Mouse (Mus musculus) CH12.LX (cell line): Measurements from ENCODE around the gene Npr1. TPM values are rescaled to one million over a fixed set of nuclear protein-coding genes. Genes with fewer than 3 reads are reported as not detected.

Source experiments
- DNase-seq: peaks from one replicate; pipeline ENCODE4 v3.0.0-alpha.2; 2013; ENCODE audit errors: extremely low read depth
- H3K27ac ChIP-seq: 2 replicates; pipeline ENCODE4 v1.5.1; 2012; ENCODE audit warnings: low read depth, mild to moderate bottlenecking, control low read depth, moderate library complexity; ENCODE audit not compliant: insufficient read depth
- H3K27me3 ChIP-seq: replicated peaks from 2 replicates; pipeline ENCODE3; 2012; ENCODE audit warnings: inconsistent platforms
- H3K36me3 ChIP-seq, 2 experiments: replicated peaks in 1 of 2; 2 replicates each; pipeline versions ENCODE3 to v1.6.1; 2012; ENCODE audit warnings: inconsistent platforms in 1 of 2, low read length in 1 of 2, mild to moderate bottlenecking in 1 of 2, mixed read lengths in 1 of 2, moderate library complexity in 1 of 2; ENCODE audit not compliant: control insufficient read depth in 1 of 2, insufficient read depth in 1 of 2
- H3K4me1 ChIP-seq, 2 experiments: 2 replicates each; pipeline ENCODE4 v1.6.1; 2012; ENCODE audit warnings: inconsistent platforms in 1 of 2, moderate library complexity in 1 of 2; ENCODE audit not compliant: insufficient read depth in 2 of 2, control insufficient read depth in 1 of 2
- H3K4me2 ChIP-seq: 2 replicates; pipeline ENCODE4 v1.6.1; 2012; ENCODE audit warnings: low read depth, mild to moderate bottlenecking, control low read depth; ENCODE audit not compliant: poor library complexity, insufficient read depth, severe bottlenecking
- H3K4me3 ChIP-seq, 3 experiments: fragments of 150-350 bp in 1 of 3; sonication (generic) in 1 of 3; replicated peaks in 1 of 3; 2 replicates each; pipeline versions ENCODE3 to v1.5.1; 2011 to 2012; ENCODE audit warnings: low read depth in 2 of 3, low read length in 2 of 3, mild to moderate bottlenecking in 2 of 3, moderate library complexity in 2 of 3, control low read depth in 1 of 3, improper control_type of control experiment in 1 of 3, inconsistent platforms in 1 of 3, mixed read lengths in 1 of 3; ENCODE audit not compliant: poor library complexity in 1 of 3
- H3K79me2 ChIP-seq: replicated peaks from 2 replicates; pipeline ENCODE4 v1.6.1; 2012; ENCODE audit warnings: mild to moderate bottlenecking, moderate library complexity; ENCODE audit not compliant: control insufficient read depth, poor library complexity, insufficient read depth, severe bottlenecking; ENCODE audit errors: extremely low read depth
- H3K9ac ChIP-seq: 2 replicates; pipeline ENCODE4 v1.6.1; 2012; ENCODE audit warnings: low read depth, mild to moderate bottlenecking, control low read depth, moderate library complexity; ENCODE audit not compliant: insufficient read depth
- H3K9me3 ChIP-seq: replicated peaks from 2 replicates; pipeline ENCODE3; 2012; ENCODE audit warnings: low read length, inconsistent platforms, mixed read lengths
- BHLHE40 ChIP-seq: IDR thresholded peaks from 2 replicates; pipeline ENCODE4 v1.6.1; 2011; ENCODE audit warnings: mild to moderate bottlenecking, low read depth, low read length, improper control_type of control experiment
- CHD1 ChIP-seq: IDR thresholded peaks from 2 replicates; pipeline ENCODE4 v1.6.1; 2012; ENCODE audit warnings: low read depth, low read length, improper control_type of control experiment, inconsistent platforms
- CHD2 ChIP-seq: IDR thresholded peaks from 2 replicates; pipeline ENCODE4 v1.6.1; 2011; ENCODE audit warnings: low read length, improper control_type of control experiment
- ELF1 ChIP-seq: IDR thresholded peaks from 2 replicates; pipeline ENCODE4 v1.6.1; 2014; ENCODE audit warnings: low read depth, mild to moderate bottlenecking, inconsistent platforms, low read length, improper control_type of control experiment
- EP300 ChIP-seq: IDR thresholded peaks from 2 replicates; pipeline ENCODE4 v1.6.1; 2011; ENCODE audit warnings: low read length, improper control_type of control experiment
- ETS1 ChIP-seq: conservative IDR thresholded peaks from 2 replicates; pipeline ENCODE4 v1.6.1; 2012; ENCODE audit warnings: low read depth, mild to moderate bottlenecking, inconsistent platforms, low read length, improper control_type of control experiment, moderate library complexity
- GABPA ChIP-seq: IDR thresholded peaks from 2 replicates; pipeline ENCODE4 v1.6.1; 2012; ENCODE audit warnings: low read depth, low read length, improper control_type of control experiment, inconsistent platforms; ENCODE audit not compliant: insufficient replicate concordance
- HCFC1 ChIP-seq: IDR thresholded peaks from 2 replicates; pipeline ENCODE4 v1.6.1; 2012; ENCODE audit warnings: low read depth, mild to moderate bottlenecking, inconsistent platforms, low read length, improper control_type of control experiment
- JUND ChIP-seq: conservative IDR thresholded peaks from 2 replicates; pipeline ENCODE4 v1.6.1; 2011; ENCODE audit warnings: low read depth, low read length, improper control_type of control experiment
- MAFK ChIP-seq: IDR thresholded peaks from 2 replicates; pipeline ENCODE4 v1.6.1; 2011; ENCODE audit warnings: low read length, improper control_type of control experiment; ENCODE audit not compliant: insufficient replicate concordance
- MAX ChIP-seq: IDR thresholded peaks from 2 replicates; pipeline ENCODE4 v1.6.1; 2011; ENCODE audit warnings: low read length, improper control_type of control experiment
- MAZ ChIP-seq: IDR thresholded peaks from 2 replicates; pipeline ENCODE4 v1.6.1; 2012; ENCODE audit warnings: low read depth, mild to moderate bottlenecking, inconsistent platforms, low read length, improper control_type of control experiment, moderate library complexity
- MEF2A ChIP-seq: IDR thresholded peaks from 2 replicates; pipeline ENCODE4 v1.6.1; 2014; ENCODE audit warnings: low read depth, mild to moderate bottlenecking, inconsistent platforms, low read length, improper control_type of control experiment, borderline replicate concordance
- MXI1 ChIP-seq: IDR thresholded peaks from 2 replicates; pipeline ENCODE4 v1.6.1; 2011; ENCODE audit warnings: mild to moderate bottlenecking, low read depth, low read length, improper control_type of control experiment
- MYC ChIP-seq: IDR thresholded peaks from 2 replicates; pipeline ENCODE4 v1.6.1; 2011; ENCODE audit warnings: low read depth, mild to moderate bottlenecking, improper control_type of control experiment, low read length
- NELFE ChIP-seq: IDR thresholded peaks from 2 replicates; pipeline ENCODE4 v1.6.1; 2011; ENCODE audit warnings: low read depth, low read length, improper control_type of control experiment
- NRF1 ChIP-seq: IDR thresholded peaks from 2 replicates; pipeline ENCODE4 v1.6.1; 2014; ENCODE audit warnings: low read depth, mild to moderate bottlenecking, inconsistent platforms, low read length, improper control_type of control experiment, moderate library complexity
- PAX5 ChIP-seq: IDR thresholded peaks from 2 replicates; pipeline ENCODE4 v1.6.1; 2012; ENCODE audit warnings: low read length, inconsistent platforms, mixed read lengths
- POLR2AphosphoS2 ChIP-seq: IDR thresholded peaks from 2 replicates; pipeline ENCODE4 v1.6.1; 2011; ENCODE audit warnings: low read depth, low read length, improper control_type of control experiment
- RAD21 ChIP-seq: IDR thresholded peaks from 2 replicates; pipeline ENCODE4 v1.6.1; 2011; ENCODE audit warnings: low read depth, mild to moderate bottlenecking, low read length, improper control_type of control experiment, moderate library complexity
- RCOR1 ChIP-seq: conservative IDR thresholded peaks from 2 replicates; pipeline ENCODE4 v1.6.1; 2012; ENCODE audit warnings: low read depth, mild to moderate bottlenecking, inconsistent platforms, low read length, improper control_type of control experiment
- SMC3 ChIP-seq: IDR thresholded peaks from 2 replicates; pipeline ENCODE4 v1.6.1; 2011; ENCODE audit warnings: low read depth, low read length, improper control_type of control experiment
- TBP ChIP-seq: conservative IDR thresholded peaks from 2 replicates; pipeline ENCODE4 v1.6.1; 2011; ENCODE audit warnings: low read depth, low read length, improper control_type of control experiment
- TCF12 ChIP-seq: IDR thresholded peaks from 2 replicates; pipeline ENCODE4 v1.6.1; 2014; ENCODE audit warnings: low read depth, mild to moderate bottlenecking, inconsistent platforms, low read length, improper control_type of control experiment
- UBTF ChIP-seq: IDR thresholded peaks from 2 replicates; pipeline ENCODE4 v1.6.1; 2012; ENCODE audit warnings: low read depth, mild to moderate bottlenecking, inconsistent platforms, low read length, improper control_type of control experiment, moderate library complexity
- USF1 ChIP-seq: IDR thresholded peaks from 2 replicates; pipeline ENCODE4 v1.6.1; 2014; ENCODE audit warnings: low read depth, mild to moderate bottlenecking, inconsistent platforms, low read length, improper control_type of control experiment
- USF2 ChIP-seq: conservative IDR thresholded peaks from 2 replicates; pipeline ENCODE4 v1.6.1; 2011; ENCODE audit warnings: low read depth, low read length, improper control_type of control experiment
- ZC3H11A ChIP-seq: IDR thresholded peaks from 2 replicates; pipeline ENCODE4 v1.6.1; 2012; ENCODE audit warnings: low read depth, mild to moderate bottlenecking, inconsistent platforms, low read length, improper control_type of control experiment
- ZMIZ1 ChIP-seq: IDR thresholded peaks from 2 replicates; pipeline ENCODE4 v1.6.1; 2012; ENCODE audit warnings: low read depth, mild to moderate bottlenecking, inconsistent platforms, low read length, improper control_type of control experiment
- ZNF384 ChIP-seq: IDR thresholded peaks from 2 replicates; pipeline ENCODE4 v1.6.1; 2012; ENCODE audit warnings: low read depth, low read length, improper control_type of control experiment, inconsistent platforms
- dilution Hi-C: fragments of 300-500 bp; cut with MboI; formaldehyde crosslinking; loops from 2 replicates; pipeline ENCODE4 v1.14.3; 2020; ENCODE audit warnings: low sequenced_read_pairs; ENCODE audit not compliant: extremely low pct_unique_long_range_greater_than_20kb, extremely low pct_ligation_motif_present
- in situ Hi-C: fragments of 300-500 bp; cut with MboI; formaldehyde crosslinking; loops from 3 replicates; pipeline ENCODE4 v1.14.3; 2019; ENCODE audit warnings: low sequenced_read_pairs, low pct_ligation_motif_present, low pct_unique_long_range_greater_than_20kb, mixed read lengths
- polyA plus RNA-seq: library from polyadenylated mRNA; unstranded; fragments of >175 nt; gene quantifications from 2 replicates; pipeline ENCODE4 v1.2.1, GENCODE M21; 2012; ENCODE audit warnings: low read depth; ENCODE audit not compliant: insufficient read length
- total RNA-seq, 2 experiments: library from RNA; depleted of rRNA; stranded (reverse); fragments of 300-350 nt in 1 of 2; fragments of >200 nt in 1 of 2; gene quantifications; 2 replicates each; pipeline ENCODE4 v1.2.3; 2012 to 2014

The Npr1 gene
- total and polyA plus RNA-seq, 3 experiments: 0.13 TPM; not detected in 2

GRCm38 (mm10) chr3:90406414-90406813 lies 59.3 kb downstream of the Npr1 start:
- Histone ChIP-seq H3K27me3 (no peaks in the 10 kb centered on the region), H3K9me3 (no peaks in the 10 kb centered on the region), H3K9ac (no peak overlapping the region), H3K27ac (no peak overlapping the region), H3K79me2 (no peaks in the 10 kb centered on the region), H3K4me1 (no peaks in the 10 kb centered on the region), H3K4me3 (no peak overlapping the region), H3K36me3 (peaks cover 89 to 100% of the 10 kb centered on the region in 2 experiments), H3K4me2 (no peak overlapping the region)
- dilution Hi-C loops: no loop called here
- no peak for DNase-seq
- in situ Hi-C loops: no loop called here
- TF ChIP-seq MAFK: no peak
- TF ChIP-seq ELF1: no peak
- TF ChIP-seq ETS1: no peak
- TF ChIP-seq USF2: no peak
- no peak for TF ChIP-seq MYC
- no peak for TF ChIP-seq ZNF384
- no peak for TF ChIP-seq CHD1
- no peak for TF ChIP-seq NELFE
- no peak for TF ChIP-seq GABPA
- TF ChIP-seq MXI1: no peak
- no peak for TF ChIP-seq MAZ
- no peak for TF ChIP-seq TBP
- no peak for TF ChIP-seq PAX5
- TF ChIP-seq EP300: no peak
- TF ChIP-seq SMC3: no peak
- TF ChIP-seq HCFC1: no peak
- no peak for TF ChIP-seq ZMIZ1
- no peak for TF ChIP-seq UBTF
- TF ChIP-seq JUND: no peak

- no peak overlapping the region for H3K9ac ChIP-seq
- H3K4me3 ChIP-seq: no peak overlapping the region
- in situ Hi-C loops: no loop called here
- dilution Hi-C loops: no loop called here
- H3K36me3 ChIP-seq: peaks cover 95 to 100% of the 10 kb centered on the region in 2 experiments
- no peaks in the 10 kb centered on the region for H3K4me1 ChIP-seq
- TF ChIP-seq USF2: no peak
- TF ChIP-seq RAD21: no peak
- no peak for TF ChIP-seq CHD1
- no peak for TF ChIP-seq USF1
- no peak for TF ChIP-seq ELF1
- TF ChIP-seq NRF1: no peak
- no peak for TF ChIP-seq BHLHE40
- TF ChIP-seq RCOR1: no peak
- TF ChIP-seq GABPA: no peak
- TF ChIP-seq ZC3H11A: no peak
- TF ChIP-seq PAX5: no peak
- TF ChIP-seq HCFC1: no peak
- no peak for TF ChIP-seq MYC
- TF ChIP-seq MAX: no peak
- no peak for TF ChIP-seq MEF2A
- TF ChIP-seq CHD2: no peak
- TF ChIP-seq TCF12: no peak
- TF ChIP-seq SMC3: no peak
- no peak for TF ChIP-seq POLR2AphosphoS2
- no peaks in the 10 kb centered on the region for H3K9me3 ChIP-seq
- H3K79me2 ChIP-seq: no peaks in the 10 kb centered on the region
- no peaks in the 10 kb centered on the region for H3K27me3 ChIP-seq
- DNase-seq: no peak
- H3K4me2 ChIP-seq: no peak overlapping the region
- H3K27ac ChIP-seq: no peak overlapping the region
These were observed 61.1 kb downstream of the Npr1 start for GRCm38 (mm10) chr3:90404609-90405008.
